Mouse (Mus musculus): ENCODE measurements at regions not wholly inside any gene's neighbourhood (a gene's known extent, or its start where the extent isn't known, plus 50 kb on each side); places are given as distances from the start of the nearest gene placed in this dataset.

GRCm38 (mm10) chr8:35996330-35997077 is 230.9 kb downstream of the Gm19410 start:
- WGBS = 85% methylated on average over 6 of the region's 6 CpGs

GRCm38 (mm10) chr8:35999584-35999983 is 234.0 kb downstream of the Gm19410 start:
- Histone ChIP-seq H3K27ac (ENCODE audit: low read depth, low read length) (no peak overlapping the region), H3K9ac (ENCODE audit: low read length) (no peak overlapping the region), H3K36me3 (ENCODE audit: control insufficient read depth, insufficient read depth, low read length) (no peaks in the 10 kb centered on the region), H3K4me3 (ENCODE audit: low read depth, low read length) (no peak overlapping the region), H3K4me2 (no peak overlapping the region), H3K4me1 (ENCODE audit: control insufficient read depth, insufficient read depth, low read length) (no peaks in the 10 kb centered on the region), H3K9me3 (ENCODE audit: control insufficient read depth, low read length) (no peaks in the 10 kb centered on the region), H3K27me3 (ENCODE audit: control insufficient read depth, insufficient read depth, low read length) (no peaks in the 10 kb centered on the region)
- 88% methylated on average over 9 of the region's 9 CpGs for WGBS
- no peak for DNase-seq (ENCODE audit: low spot score, missing footprints)
- ATAC-seq (ENCODE audit: low FRiP score) = no peak

More at GRCm38 (mm10) chr8:35996330-35997077, 230.9 kb downstream of the Gm19410 start:
- Histone ChIP-seq H3K4me3 (ENCODE audit: low read depth, low read length) (no peak overlapping the region), H3K27ac (ENCODE audit: low read depth, low read length) (no peak overlapping the region), H3K4me2 (no peak overlapping the region), H3K27me3 (ENCODE audit: control insufficient read depth, insufficient read depth, low read length) (no peaks in the 10 kb centered on the region), H3K4me1 (ENCODE audit: control insufficient read depth, insufficient read depth, low read length) (no peaks in the 10 kb centered on the region), H3K9me3 (ENCODE audit: control insufficient read depth, low read length) (no peaks in the 10 kb centered on the region), H3K9ac (ENCODE audit: low read length) (no peak overlapping the region), H3K36me3 (ENCODE audit: control insufficient read depth, insufficient read depth, low read length) (no peaks in the 10 kb centered on the region)
- ATAC-seq (ENCODE audit: low FRiP score) (no peak), DNase-seq (ENCODE audit: low spot score, missing footprints) (no peak)

DNA sequence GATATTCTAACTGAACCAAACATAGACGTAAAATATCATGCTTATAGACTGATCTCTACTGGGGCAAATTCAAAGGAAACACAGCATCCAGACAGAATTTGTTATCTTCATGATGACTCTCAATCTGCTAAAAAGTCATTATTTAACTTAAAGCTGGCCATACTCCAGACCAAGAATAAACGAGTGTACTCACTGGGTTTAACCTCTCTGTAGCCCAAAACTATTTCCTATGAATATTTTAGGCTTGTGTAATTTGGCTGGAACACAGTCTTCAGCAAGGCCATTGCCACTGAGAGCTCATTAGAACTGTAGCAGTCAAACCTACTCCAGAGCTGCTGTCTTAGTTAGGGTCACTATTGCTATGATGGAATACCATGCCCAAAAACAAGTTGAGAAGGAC is 238.8 kb downstream of the Gm19410 start:
- ATAC-seq (ENCODE audit: low FRiP score) (no peak), DNase-seq (ENCODE audit: low spot score, missing footprints) (no peak)
- Histone ChIP-seq H3K27ac (ENCODE audit: low read depth, low read length) (no peak overlapping the region), H3K27me3 (ENCODE audit: control insufficient read depth, insufficient read depth, low read length) (no peaks in the 10 kb centered on the region), H3K36me3 (ENCODE audit: control insufficient read depth, insufficient read depth, low read length) (no peaks in the 10 kb centered on the region), H3K9me3 (ENCODE audit: control insufficient read depth, low read length) (no peaks in the 10 kb centered on the region), H3K4me2 (no peak overlapping the region), H3K9ac (ENCODE audit: low read length) (no peak overlapping the region), H3K4me3 (ENCODE audit: low read depth, low read length) (no peak overlapping the region), H3K4me1 (ENCODE audit: control insufficient read depth, insufficient read depth, low read length) (no peaks in the 10 kb centered on the region)
- WGBS = 82% methylated on average over 2 of the region's 2 CpGs

DNA sequence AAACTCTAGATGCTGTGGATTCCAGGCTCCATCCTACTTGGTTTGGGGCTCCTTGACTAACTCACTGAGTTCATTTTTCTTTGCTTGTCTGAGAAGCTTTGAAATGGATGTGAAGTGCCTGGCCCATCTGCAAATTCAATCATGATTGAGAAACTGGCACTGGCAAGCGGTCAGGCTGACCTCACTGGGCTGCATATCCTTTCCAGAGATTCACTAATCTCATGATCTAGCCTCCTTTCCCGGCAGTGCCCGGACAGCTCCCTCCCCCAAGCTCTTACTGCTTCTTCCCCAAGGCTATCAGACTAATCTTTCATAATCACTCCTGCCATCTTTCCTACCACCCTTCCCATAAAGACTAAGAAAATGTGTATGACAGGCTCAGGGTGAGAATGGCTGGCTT is 239.9 kb downstream of the Gm19410 start:
- no peaks in the 10 kb centered on the region for H3K4me1 ChIP-seq (ENCODE audit: control insufficient read depth, insufficient read depth, low read length)
- no peaks in the 10 kb centered on the region for H3K36me3 ChIP-seq (ENCODE audit: control insufficient read depth, insufficient read depth, low read length)
- no peak for ATAC-seq (ENCODE audit: low FRiP score)
- no peaks in the 10 kb centered on the region for H3K9me3 ChIP-seq (ENCODE audit: control insufficient read depth, low read length)
- H3K9ac ChIP-seq (ENCODE audit: low read length) = no peak overlapping the region
- no peak for DNase-seq (ENCODE audit: low spot score, missing footprints)
- H3K27me3 ChIP-seq (ENCODE audit: control insufficient read depth, insufficient read depth, low read length) = no peaks in the 10 kb centered on the region
- WGBS = 72% methylated on average over 3 of the region's 3 CpGs
- no peak overlapping the region for H3K4me3 ChIP-seq (ENCODE audit: low read depth, low read length)
- H3K4me2 ChIP-seq = no peak overlapping the region
- H3K27ac ChIP-seq (ENCODE audit: low read depth, low read length) = no peak overlapping the region

DNA sequence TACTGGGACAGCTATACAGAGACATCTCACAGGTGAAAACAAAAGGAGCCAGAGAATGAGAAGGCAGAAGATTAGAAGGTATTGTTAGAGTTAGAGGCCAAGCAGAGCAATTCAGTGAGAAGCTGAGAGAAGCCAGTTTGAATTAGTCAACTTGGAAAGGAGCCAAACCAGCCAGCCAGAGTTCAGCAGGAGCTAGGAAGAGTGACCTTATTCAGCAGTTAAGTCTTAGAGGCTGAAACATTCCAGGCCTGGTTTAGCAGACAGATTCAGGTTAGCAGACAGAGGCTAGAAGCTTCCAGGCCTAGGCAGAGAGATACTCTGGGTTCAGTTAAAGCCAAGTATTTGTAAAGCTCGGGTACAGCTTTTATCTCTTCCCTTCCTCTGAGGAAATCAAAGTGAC is 242.1 kb downstream of the Gm19410 start:
- Histone ChIP-seq H3K36me3 (ENCODE audit: control insufficient read depth, insufficient read depth, low read length) (no peaks in the 10 kb centered on the region), H3K27ac (ENCODE audit: low read depth, low read length) (no peak overlapping the region), H3K4me3 (ENCODE audit: low read depth, low read length) (no peak overlapping the region), H3K27me3 (ENCODE audit: control insufficient read depth, insufficient read depth, low read length) (no peaks in the 10 kb centered on the region), H3K9ac (ENCODE audit: low read length) (no peak overlapping the region), H3K4me2 (no peak overlapping the region), H3K9me3 (ENCODE audit: control insufficient read depth, low read length) (no peaks in the 10 kb centered on the region), H3K4me1 (ENCODE audit: control insufficient read depth, insufficient read depth, low read length) (no peaks in the 10 kb centered on the region)
- ATAC-seq (ENCODE audit: low FRiP score) = no peak
- no peak for DNase-seq (ENCODE audit: low spot score, missing footprints)
- WGBS = 93% methylated on average over 1 of the region's 1 CpGs

DNA sequence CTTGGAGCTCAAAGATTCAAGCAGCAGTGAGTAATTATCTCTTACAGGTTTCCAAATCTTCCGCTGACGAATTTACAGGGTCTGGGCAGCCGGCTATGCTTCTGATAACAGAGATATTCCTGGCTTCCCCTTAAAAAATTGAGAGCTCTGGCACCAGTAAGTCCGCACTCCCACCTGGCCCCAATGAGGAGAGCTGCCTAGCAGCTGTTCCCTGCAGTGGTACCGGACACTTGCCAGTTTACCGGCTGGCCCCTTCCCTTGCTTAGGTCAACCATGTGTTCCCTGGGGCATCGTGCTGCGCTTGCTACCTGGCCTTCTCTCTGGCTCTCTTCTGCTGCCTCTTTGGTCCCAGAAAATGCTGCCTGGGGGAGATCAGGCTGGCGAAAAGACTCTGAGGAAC is 244.0 kb downstream of the Gm19410 start:
- H3K4me3 ChIP-seq (ENCODE audit: low read depth, low read length) = no peak overlapping the region
- H3K4me1 ChIP-seq (ENCODE audit: control insufficient read depth, insufficient read depth, low read length) = no peaks in the 10 kb centered on the region
- no peaks in the 10 kb centered on the region for H3K9me3 ChIP-seq (ENCODE audit: control insufficient read depth, low read length)
- no peak overlapping the region for H3K4me2 ChIP-seq
- no peaks in the 10 kb centered on the region for H3K36me3 ChIP-seq (ENCODE audit: control insufficient read depth, insufficient read depth, low read length)
- ATAC-seq (ENCODE audit: low FRiP score) = no peak
- 75% methylated on average over 9 of the region's 9 CpGs for WGBS
- H3K27me3 ChIP-seq (ENCODE audit: control insufficient read depth, insufficient read depth, low read length) = no peaks in the 10 kb centered on the region
- H3K27ac ChIP-seq (ENCODE audit: low read depth, low read length) = no peak overlapping the region
- H3K9ac ChIP-seq (ENCODE audit: low read length) = no peak overlapping the region
- no peak for DNase-seq (ENCODE audit: low spot score, missing footprints)

- no peaks in the 10 kb centered on the region for H3K4me1 ChIP-seq (ENCODE audit: control insufficient read depth, insufficient read depth, low read length)
- H3K9ac ChIP-seq (ENCODE audit: low read length) = no peak overlapping the region
- H3K4me2 ChIP-seq = no peak overlapping the region
- H3K4me3 ChIP-seq (ENCODE audit: low read depth, low read length) = no peak overlapping the region
- H3K27me3 ChIP-seq (ENCODE audit: control insufficient read depth, insufficient read depth, low read length) = no peaks in the 10 kb centered on the region
- 83% methylated on average over 11 of the region's 11 CpGs for WGBS
- DNase-seq (ENCODE audit: low spot score, missing footprints) = no peak
- ATAC-seq (ENCODE audit: low FRiP score) = no peak
- no peak overlapping the region for H3K27ac ChIP-seq (ENCODE audit: low read depth, low read length)
- H3K9me3 ChIP-seq (ENCODE audit: control insufficient read depth, low read length) = no peaks in the 10 kb centered on the region
- H3K36me3 ChIP-seq (ENCODE audit: control insufficient read depth, insufficient read depth, low read length) = no peaks in the 10 kb centered on the region
These were observed 245.0 kb downstream of the Gm19410 start for GRCm38 (mm10) chr8:36010446-36011217.

- no peak overlapping the region for H3K4me3 ChIP-seq (ENCODE audit: low read depth, low read length)
- no peaks in the 10 kb centered on the region for H3K9me3 ChIP-seq (ENCODE audit: control insufficient read depth, low read length)
- H3K36me3 ChIP-seq (ENCODE audit: control insufficient read depth, insufficient read depth, low read length) = no peaks in the 10 kb centered on the region
- no peak overlapping the region for H3K27ac ChIP-seq (ENCODE audit: low read depth, low read length)
- 80% methylated on average over 8 of the region's 8 CpGs for WGBS
- H3K4me1 ChIP-seq (ENCODE audit: control insufficient read depth, insufficient read depth, low read length) = no peaks in the 10 kb centered on the region
- ATAC-seq (ENCODE audit: low FRiP score) = no peak
- no peak overlapping the region for H3K9ac ChIP-seq (ENCODE audit: low read length)
- H3K4me2 ChIP-seq = no peak overlapping the region
- H3K27me3 ChIP-seq (ENCODE audit: control insufficient read depth, insufficient read depth, low read length) = no peaks in the 10 kb centered on the region
- no peak for DNase-seq (ENCODE audit: low spot score, missing footprints)
These were observed 249.3 kb downstream of the Gm19410 start for GRCm38 (mm10) chr8:36014862-36015261.

GRCm38 (mm10) chr8:36016321-36017114 is 250.9 kb downstream of the Gm19410 start:
- Histone ChIP-seq H3K4me3 (ENCODE audit: low read depth, low read length) (no peak overlapping the region), H3K36me3 (ENCODE audit: control insufficient read depth, insufficient read depth, low read length) (no peaks in the 10 kb centered on the region), H3K27ac (ENCODE audit: low read depth, low read length) (no peak overlapping the region), H3K9me3 (ENCODE audit: control insufficient read depth, low read length) (no peaks in the 10 kb centered on the region), H3K9ac (ENCODE audit: low read length) (no peak overlapping the region), H3K27me3 (ENCODE audit: control insufficient read depth, insufficient read depth, low read length) (no peaks in the 10 kb centered on the region), H3K4me2 (no peak overlapping the region), H3K4me1 (ENCODE audit: control insufficient read depth, insufficient read depth, low read length) (no peaks in the 10 kb centered on the region)
- 91% methylated on average over 20 of the region's 20 CpGs for WGBS
- DNase-seq (ENCODE audit: low spot score, missing footprints) (no peak), ATAC-seq (ENCODE audit: low FRiP score) (no peak)

Measured in midbrain, embryonic 11.5 days (tissue).